Mouse (Mus musculus): Measurements from ENCODE around the gene Notch2. TPM values are rescaled to one million over a fixed set of nuclear protein-coding genes. Genes with fewer than 3 reads are reported as not detected.
A peak's percentile ranks its signal among the peaks of the same experiment; 100 is the strongest.

Gene Notch2
- polyA plus RNA-seq, 1 experiment: 15.6 TPM

DNA sequence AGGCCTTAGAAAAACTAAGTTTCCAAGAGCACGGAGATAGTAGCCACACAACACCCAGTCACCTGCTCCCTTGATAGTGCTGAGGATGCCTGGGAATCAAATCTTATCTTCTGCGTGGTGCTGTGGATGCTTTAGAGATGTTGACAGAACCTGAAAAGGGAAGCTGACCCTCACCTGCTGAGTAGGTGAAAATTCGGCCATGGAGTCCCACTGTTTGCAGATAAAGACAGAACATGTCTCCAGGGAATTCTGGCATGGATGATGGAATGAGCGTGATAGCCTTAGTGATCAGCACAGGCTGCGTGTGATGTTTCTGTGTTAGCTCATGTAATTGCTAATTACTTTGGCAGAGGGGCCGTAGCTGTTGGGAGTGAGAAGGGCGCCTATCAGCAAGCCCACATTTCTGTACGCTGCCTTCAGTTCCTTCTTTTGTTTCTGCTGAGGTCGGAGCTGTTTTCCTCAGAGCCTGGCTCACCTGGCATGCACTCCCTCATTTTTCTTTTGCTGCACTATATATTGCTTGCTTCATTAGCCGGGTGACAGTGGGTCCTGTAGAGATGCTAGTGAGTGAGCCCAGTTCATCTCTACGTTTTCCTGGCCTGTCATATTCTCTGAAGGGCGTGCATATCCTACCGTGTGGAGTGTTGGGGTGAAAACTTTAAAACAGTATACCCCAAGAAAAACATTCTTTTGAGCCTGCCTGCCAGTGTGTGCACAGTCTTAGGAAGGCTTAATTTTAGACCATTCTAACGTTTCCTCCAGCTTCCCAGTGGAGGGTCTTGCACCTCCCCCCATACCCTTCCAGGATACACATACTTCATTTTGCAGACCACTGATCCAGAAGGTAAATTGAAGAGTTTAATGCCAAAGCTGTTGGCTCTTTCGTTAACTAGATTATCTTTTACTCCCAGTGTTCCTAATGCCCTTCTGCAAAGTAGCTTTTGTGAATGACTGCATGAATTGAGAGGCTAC lies 21.6 kb downstream of the Notch2 start:
- peaks cover 99% of the 10 kb centered on the region for H3K79me3 ChIP-seq (ENCODE audit: low read depth)

GRCm38 (mm10) chr3:98036161-98036560 lies 22.8 kb downstream of the Notch2 start:
- peaks cover 5% of the 10 kb centered on the region for H3K36me3 ChIP-seq (ENCODE audit: control insufficient read depth, insufficient read depth)
- no peak overlapping the region for H3ac ChIP-seq (ENCODE audit: control insufficient read depth, insufficient read length, low read depth)
- no peaks in the 10 kb centered on the region for H3K27me3 ChIP-seq (ENCODE audit: control insufficient read depth, insufficient read depth, insufficient read length)
- peak; percentile 71 for TF ChIP-seq MYOD1 (IDR thresholded peaks at IDR 0.05; ENCODE audit: control insufficient read depth, insufficient read length, low read depth)
- TF ChIP-seq FOSL1 (IDR thresholded peaks at IDR 0.05; ENCODE audit: insufficient read depth, low read length, poor library complexity, severe bottlenecking): no peak
- H3K79me2 ChIP-seq (ENCODE audit: control insufficient read depth, insufficient read depth): peaks cover 100% of the 10 kb centered on the region
- H3K79me3 ChIP-seq (ENCODE audit: low read depth): peaks cover 98% of the 10 kb centered on the region
- no peak overlapping the region for H3K4me3 ChIP-seq (ENCODE audit: insufficient read depth, poor library complexity, severe bottlenecking)

More for the DNA sequence above, 21.6 kb downstream of the Notch2 start:
- peaks cover 100% of the 10 kb centered on the region for H3K79me2 ChIP-seq (ENCODE audit: control insufficient read depth, insufficient read depth)
- TF ChIP-seq FOSL1 (IDR thresholded peaks at IDR 0.05; ENCODE audit: insufficient read depth, low read length, poor library complexity, severe bottlenecking): no peak
- TF ChIP-seq MAX (IDR thresholded peaks at IDR 0.05): no peak
- no peak for TF ChIP-seq CEBPB (IDR thresholded peaks at IDR 0.05; ENCODE audit: low read depth)
- TF ChIP-seq USF1 (IDR thresholded peaks at IDR 0.05; ENCODE audit: low read depth): no peak
- TF ChIP-seq MYOD1 (IDR thresholded peaks at IDR 0.05; ENCODE audit: control insufficient read depth, insufficient read length, low read depth): no peak
- TF ChIP-seq MYOG (IDR thresholded peaks at IDR 0.05; ENCODE audit: control insufficient read depth, extremely low read depth, insufficient read length): no peak
- TF ChIP-seq CTCF (IDR thresholded peaks at IDR 0.05; ENCODE audit: control insufficient read depth, insufficient read depth, insufficient read length): no peak
- H3K27me3 ChIP-seq (ENCODE audit: control insufficient read depth, insufficient read depth, insufficient read length): no peaks in the 10 kb centered on the region
- H3ac ChIP-seq (ENCODE audit: control insufficient read depth, insufficient read length, low read depth): no peak overlapping the region
- peaks cover 4% of the 10 kb centered on the region for H3K36me3 ChIP-seq (ENCODE audit: control insufficient read depth, insufficient read depth)
- no peak overlapping the region for H3K4me3 ChIP-seq (ENCODE audit: insufficient read depth, poor library complexity, severe bottlenecking)

- no peak overlapping the region for H3K4me3 ChIP-seq (ENCODE audit: insufficient read depth, poor library complexity, severe bottlenecking)
- TF ChIP-seq MAX (IDR thresholded peaks at IDR 0.05) (no peak), CEBPB (IDR thresholded peaks at IDR 0.05; ENCODE audit: low read depth) (no peak), MYOD1 (IDR thresholded peaks at IDR 0.05; ENCODE audit: control insufficient read depth, insufficient read length, low read depth) (no peak), CTCF (IDR thresholded peaks at IDR 0.05; ENCODE audit: control insufficient read depth, insufficient read depth, insufficient read length) (no peak), MYOG (IDR thresholded peaks at IDR 0.05; ENCODE audit: control insufficient read depth, extremely low read depth, insufficient read length) (no peak), USF1 (IDR thresholded peaks at IDR 0.05; ENCODE audit: low read depth) (no peak), FOSL1 (IDR thresholded peaks at IDR 0.05; ENCODE audit: insufficient read depth, low read length, poor library complexity, severe bottlenecking) (no peak)
- H3K36me3 ChIP-seq (ENCODE audit: control insufficient read depth, insufficient read depth): peaks cover 6% of the 10 kb centered on the region
Measured at GRCm38 (mm10) chr3:98037151-98037550, 23.8 kb downstream of the Notch2 start.

GRCm38 (mm10) chr3:98038658-98039057 lies 25.3 kb downstream of the Notch2 start:
- TF ChIP-seq FOSL1 (IDR thresholded peaks at IDR 0.05; ENCODE audit: insufficient read depth, low read length, poor library complexity, severe bottlenecking): no peak
- TF ChIP-seq CTCF (IDR thresholded peaks at IDR 0.05; ENCODE audit: control insufficient read depth, insufficient read depth, insufficient read length): no peak
- TF ChIP-seq MAX (IDR thresholded peaks at IDR 0.05): no peak
- no peak for TF ChIP-seq MYOD1 (IDR thresholded peaks at IDR 0.05; ENCODE audit: control insufficient read depth, insufficient read length, low read depth)
- TF ChIP-seq USF1 (IDR thresholded peaks at IDR 0.05; ENCODE audit: low read depth): no peak
- TF ChIP-seq MYOG (IDR thresholded peaks at IDR 0.05; ENCODE audit: control insufficient read depth, extremely low read depth, insufficient read length): no peak
- no peak for TF ChIP-seq CEBPB (IDR thresholded peaks at IDR 0.05; ENCODE audit: low read depth)
- no peak overlapping the region for H3ac ChIP-seq (ENCODE audit: control insufficient read depth, insufficient read length, low read depth)
- peaks cover 90% of the 10 kb centered on the region for H3K79me3 ChIP-seq (ENCODE audit: low read depth)
- peaks cover 6% of the 10 kb centered on the region for H3K36me3 ChIP-seq (ENCODE audit: control insufficient read depth, insufficient read depth)
- H3K79me2 ChIP-seq (ENCODE audit: control insufficient read depth, insufficient read depth): peaks cover 98% of the 10 kb centered on the region
- no peaks in the 10 kb centered on the region for H3K27me3 ChIP-seq (ENCODE audit: control insufficient read depth, insufficient read depth, insufficient read length)
- H3K4me3 ChIP-seq (ENCODE audit: insufficient read depth, poor library complexity, severe bottlenecking): no peak overlapping the region

More at GRCm38 (mm10) chr3:98037151-98037550, 23.8 kb downstream of the Notch2 start:
- H3ac ChIP-seq (ENCODE audit: control insufficient read depth, insufficient read length, low read depth): no peak overlapping the region
- peaks cover 97% of the 10 kb centered on the region for H3K79me3 ChIP-seq (ENCODE audit: low read depth)
- H3K79me2 ChIP-seq (ENCODE audit: control insufficient read depth, insufficient read depth): peaks cover 100% of the 10 kb centered on the region
- no peaks in the 10 kb centered on the region for H3K27me3 ChIP-seq (ENCODE audit: control insufficient read depth, insufficient read depth, insufficient read length)

- no peaks in the 10 kb centered on the region for H3K27me3 ChIP-seq (ENCODE audit: control insufficient read depth, insufficient read depth, insufficient read length)
- H3ac ChIP-seq (ENCODE audit: control insufficient read depth, insufficient read length, low read depth): no peak overlapping the region
- TF ChIP-seq MAX (IDR thresholded peaks at IDR 0.05) (no peak), MYOG (IDR thresholded peaks at IDR 0.05; ENCODE audit: control insufficient read depth, extremely low read depth, insufficient read length) (no peak), USF1 (IDR thresholded peaks at IDR 0.05; ENCODE audit: low read depth) (no peak), CEBPB (IDR thresholded peaks at IDR 0.05; ENCODE audit: low read depth) (no peak), FOSL1 (IDR thresholded peaks at IDR 0.05; ENCODE audit: insufficient read depth, low read length, poor library complexity, severe bottlenecking) (no peak), CTCF (IDR thresholded peaks at IDR 0.05; ENCODE audit: control insufficient read depth, insufficient read depth, insufficient read length) (no peak), MYOD1 (IDR thresholded peaks at IDR 0.05; ENCODE audit: control insufficient read depth, insufficient read length, low read depth) (no peak)
- H3K4me3 ChIP-seq (ENCODE audit: insufficient read depth, poor library complexity, severe bottlenecking): no peak overlapping the region
- peaks cover 90% of the 10 kb centered on the region for H3K79me3 ChIP-seq (ENCODE audit: low read depth)
- peaks cover 6% of the 10 kb centered on the region for H3K36me3 ChIP-seq (ENCODE audit: control insufficient read depth, insufficient read depth)
- peaks cover 98% of the 10 kb centered on the region for H3K79me2 ChIP-seq (ENCODE audit: control insufficient read depth, insufficient read depth)
Measured at GRCm38 (mm10) chr3:98039223-98039622, 25.9 kb downstream of the Notch2 start.
